Mouse (Mus musculus): ENCODE results near the gene Slc22a1.

Slc22a1 gene

GRCm38 (mm10) chr17:12631771-12632600 lies 43.6 kb downstream of the Slc22a1 start:
- DNase-seq (ENCODE audit: low spot score in 2 of 2): no peak

- DNase-seq (ENCODE audit: low spot score in 2 of 2): no peak
These were observed 44.5 kb downstream of the Slc22a1 start for GRCm38 (mm10) chr17:12630976-12631730.

GRCm38 (mm10) chr17:12627983-12628382 lies 47.6 kb downstream of the Slc22a1 start:
- no peak for DNase-seq (ENCODE audit: low spot score in 2 of 2)

GRCm38 (mm10) chr17:12619641-12620040 lies 56.0 kb downstream of the Slc22a1 start:
- DNase-seq (ENCODE audit: low spot score in 2 of 2): no peak

- DNase-seq (ENCODE audit: low spot score in 2 of 2): no peak
These were observed 60.2 kb downstream of the Slc22a1 start for GRCm38 (mm10) chr17:12615429-12615828.

- DNase-seq (ENCODE audit: low spot score in 2 of 2): no peak
These were observed 60.9 kb downstream of the Slc22a1 start for GRCm38 (mm10) chr17:12614511-12615385.

- DNase-seq (ENCODE audit: low spot score in 2 of 2): no peak
These were observed 68.4 kb downstream of the Slc22a1 start for GRCm38 (mm10) chr17:12607202-12607601.

GRCm38 (mm10) chr17:12606634-12607033 lies 69.0 kb downstream of the Slc22a1 start:
- no peak for DNase-seq (ENCODE audit: low spot score in 2 of 2)

Measured in frontal cortex, postnatal 36 days (tissue).